Mouse (Mus musculus): ENCODE results near the gene Rara. TPM values are rescaled to one million over a fixed set of nuclear protein-coding genes. Genes with fewer than 3 reads are reported as not detected.

Rara gene
- polyA plus RNA-seq, 1 experiment from 2014 or later = 8.2 TPM

- Histone ChIP-seq H3K4me2 (ENCODE audit: low read length) (peak overlapping the region; percentile 63), H3K36me3 (ENCODE audit: control insufficient read depth, insufficient read depth, low read length) (peaks cover 25% of the 10 kb centered on the region), H3K27me3 (replicated peaks; ENCODE audit: control insufficient read depth, insufficient read depth, low read length) (no peaks in the 10 kb centered on the region), H3K27ac (ENCODE audit: low read depth, low read length) (no peak overlapping the region), H3K9ac (ENCODE audit: low read length) (peak overlapping the region; percentile 77), H3K4me1 (ENCODE audit: control insufficient read depth, insufficient read depth, low read length) (peaks cover 2% of the 10 kb centered on the region; the same call in 1 of the 2 replicates), H3K4me3 (ENCODE audit: low read depth, low read length) (peak overlapping the region; percentile 69), H3K9me3 (replicated peaks; ENCODE audit: control insufficient read depth, low read length) (no peaks in the 10 kb centered on the region)
- ATAC-seq (no peak), DNase-seq (ENCODE audit: low spot score) (no peak)
- 6% methylated on average over 4 of the region's 4 CpGs for WGBS
Observed at GRCm38 (mm10) chr11:99023094-99023493, 95.5 kb downstream of the Rara start.

GRCm38 (mm10) chr11:99023500-99024467 is 96.2 kb downstream of the Rara start, which contains the start of gene Top2a:
TSS of gene Top2a (minus strand) at chr11:99024189.
- Histone ChIP-seq H3K9me3 (replicated peaks; ENCODE audit: control insufficient read depth, low read length) (no peaks in the 10 kb centered on the region), H3K9ac (ENCODE audit: low read length) (peak within 1 kb of the TSS; percentile 77), H3K27me3 (replicated peaks; ENCODE audit: control insufficient read depth, insufficient read depth, low read length) (no peaks in the 10 kb centered on the region), H3K4me2 (ENCODE audit: low read length) (peak within 1 kb of the TSS; percentile 63), H3K27ac (ENCODE audit: low read depth, low read length) (peak within 1 kb of the TSS; percentile 14; the same call in 1 of the 2 replicates), H3K36me3 (ENCODE audit: control insufficient read depth, insufficient read depth, low read length) (peaks cover 19% of the 10 kb centered on the region), H3K4me3 (ENCODE audit: low read depth, low read length) (peak within 1 kb of the TSS; percentile 69), H3K4me1 (ENCODE audit: control insufficient read depth, insufficient read depth, low read length) (peaks cover 2% of the 10 kb centered on the region; the same call in 1 of the 2 replicates)
- peak; percentile 98 for ATAC-seq
- WGBS = under 1% methylated on average over 54 of the region's 54 CpGs
- peak; percentile 99 for DNase-seq (ENCODE audit: low spot score)

Other genes starting within 250 kb of the Rara start
- 121 and 144 TPM in 2 replicates for gene Psmd3, start 245.3 kb upstream of the Rara start, polyA plus RNA-seq (2014; fragmentation: Nextera tagmentation; extraction: Ambion mirVana)
- gene Csf3, start 226.6 kb upstream of the Rara start, polyA plus RNA-seq (2014; fragmentation: Nextera tagmentation; extraction: Ambion mirVana) = not detected in 2 replicates
- gene Med24, start 198.4 kb upstream of the Rara start, polyA plus RNA-seq (2014; fragmentation: Nextera tagmentation; extraction: Ambion mirVana) = 76.0 and 85.9 TPM in 2 replicates
- 164 and 199 TPM in 2 replicates for gene Thra, start 187.2 kb upstream of the Rara start, polyA plus RNA-seq (2014; fragmentation: Nextera tagmentation; extraction: Ambion mirVana)
- 2.2 and 3.1 TPM in 2 replicates for gene Nr1d1, start 152.5 kb upstream of the Rara start, polyA plus RNA-seq (2014; fragmentation: Nextera tagmentation; extraction: Ambion mirVana)
- gene Msl1, start 132.3 kb upstream of the Rara start, polyA plus RNA-seq (2014; fragmentation: Nextera tagmentation; extraction: Ambion mirVana) = 19.3 and 20.5 TPM in 2 replicates
- 41.0 and 45.0 TPM in 2 replicates for gene Casc3, start 122.9 kb upstream of the Rara start, polyA plus RNA-seq (2014; fragmentation: Nextera tagmentation; extraction: Ambion mirVana)
- 3.0 and 4.5 TPM in 2 replicates for gene Rapgefl1, start 91.0 kb upstream of the Rara start, polyA plus RNA-seq (2014; fragmentation: Nextera tagmentation; extraction: Ambion mirVana)
- 3.3 and 3.7 TPM in 2 replicates for gene Wipf2, start 64.2 kb upstream of the Rara start, polyA plus RNA-seq (2014; fragmentation: Nextera tagmentation; extraction: Ambion mirVana)
- gene Cdc6, start 20.0 kb upstream of the Rara start, polyA plus RNA-seq (2014; fragmentation: Nextera tagmentation; extraction: Ambion mirVana) = 14.1 and 16.4 TPM in 2 replicates
- gene Gjd3, start 55.2 kb downstream of the Rara start, polyA plus RNA-seq (2014; fragmentation: Nextera tagmentation; extraction: Ambion mirVana) = 0.27 and 0.28 TPM in 2 replicates
- 135 and 150 TPM in 2 replicates for gene Top2a, start 96.4 kb downstream of the Rara start, polyA plus RNA-seq (2014; fragmentation: Nextera tagmentation; extraction: Ambion mirVana)
- gene Igfbp4, start 113.4 kb downstream of the Rara start, polyA plus RNA-seq (2014; fragmentation: Nextera tagmentation; extraction: Ambion mirVana) = 125 and 139 TPM in 2 replicates
- gene Tns4, start 161.5 kb downstream of the Rara start, polyA plus RNA-seq (2014; fragmentation: Nextera tagmentation; extraction: Ambion mirVana) = 0.08 TPM in 1 of 2 replicates, not detected in the other
- gene Ccr7, start 227.3 kb downstream of the Rara start, polyA plus RNA-seq (2014; fragmentation: Nextera tagmentation; extraction: Ambion mirVana) = not detected in 2 replicates

Data from forebrain, embryonic 14.5 days (tissue).